Mouse (Mus musculus) heart, embryonic 14.5 days (tissue): ENCODE results near the gene Ptcra. TPM values are rescaled to one million over a fixed set of nuclear protein-coding genes. Genes with fewer than 3 reads are reported as not detected.
A peak's percentile ranks its signal among the peaks of the same experiment; 100 is the strongest.

ENCODE experiments used
- ATAC-seq: fragments of 200-750 bp; cut with Nextera tagmentation; 2 replicates; pipeline ENCODE4 v1.8.0; 2017; ENCODE audit warnings: low read depth, moderate TSS enrichment; ENCODE audit not compliant: insufficient number of reproducible peaks, insufficient read depth, low FRiP score
- H3K27ac ChIP-seq, 2 experiments: fragments of 200-500 bp in 1 of 2; fragments of 300-500 bp in 1 of 2; sonication (generic) in 1 of 2; replicated peaks in 1 of 2; 2 replicates each; pipeline ENCODE4 v1.5.1; 2012 to 2014; ENCODE audit warnings: low read depth in 2 of 2, low read length in 2 of 2, control low read depth in 1 of 2, mild to moderate bottlenecking in 1 of 2, mixed read lengths in 1 of 2; ENCODE audit not compliant: control insufficient read depth in 1 of 2, insufficient read depth in 1 of 2
- H3K27me3 ChIP-seq: fragments of 300-500 bp; sonication (generic); 2 replicates; pipeline ENCODE4 v1.6.1; 2014; ENCODE audit warnings: mild to moderate bottlenecking, low read length, control low read depth; ENCODE audit not compliant: control insufficient read depth, insufficient read depth
- H3K36me3 ChIP-seq: fragments of 300-500 bp; sonication (generic); 2 replicates; pipeline ENCODE4 v1.6.1; 2014; ENCODE audit warnings: mild to moderate bottlenecking, control low read depth, low read length, mixed read lengths; ENCODE audit not compliant: control insufficient read depth, insufficient read depth
- H3K4me1 ChIP-seq, 2 experiments: fragments of 200-500 bp in 1 of 2; fragments of 300-500 bp in 1 of 2; sonication (generic) in 1 of 2; 2 replicates each; pipeline ENCODE4 v1.6.1; 2012 to 2014; ENCODE audit warnings: low read length in 2 of 2, control low read depth in 1 of 2, mixed read lengths in 1 of 2; ENCODE audit not compliant: control insufficient read depth in 2 of 2, insufficient read depth in 2 of 2
- H3K4me2 ChIP-seq: fragments of 300-500 bp; sonication (generic); 2 replicates; pipeline ENCODE4 v1.6.1; 2014; ENCODE audit warnings: mild to moderate bottlenecking, low read length
- H3K4me3 ChIP-seq, 2 experiments: fragments of 200-500 bp in 1 of 2; fragments of 300-500 bp in 1 of 2; sonication (generic) in 1 of 2; 2 replicates each; pipeline ENCODE4 v1.5.1; 2012 to 2014; ENCODE audit warnings: low read length in 2 of 2, mild to moderate bottlenecking in 2 of 2, control low read depth in 1 of 2, low read depth in 1 of 2, moderate library complexity in 1 of 2; ENCODE audit not compliant: control insufficient read depth in 1 of 2, insufficient read depth in 1 of 2
- H3K9ac ChIP-seq: fragments of 300-500 bp; sonication (generic); 2 replicates; pipeline ENCODE4 v1.6.1; 2014; ENCODE audit warnings: mild to moderate bottlenecking, low read length
- H3K9me3 ChIP-seq: fragments of 300-500 bp; sonication (generic); 2 replicates; pipeline ENCODE4 v1.6.1; 2016; ENCODE audit warnings: low read length, control low read depth; ENCODE audit not compliant: control insufficient read depth
- WGBS: fragments of 180-500 bp; shearing (Covaris S2); extraction: QIAGEN DNeasy Blood & Tissue Kit; methylation state at CpG from one replicate; pipeline ENCODE4 v1.1.7; 2014; 5-methylcytosine and 5-hydroxymethylcytosine counted together
- polyA plus RNA-seq: library from polyadenylated mRNA; unstranded; fragments of >200 nt; fragmentation: Nextera tagmentation; extraction: Ambion mirVana; gene quantifications from 2 replicates; pipeline ENCODE4 v1.2.1, GENCODE M21; 2014

Gene Ptcra
- polyA plus RNA-seq, 1 experiment from 2014 or later = 0.15 TPM

DNA sequence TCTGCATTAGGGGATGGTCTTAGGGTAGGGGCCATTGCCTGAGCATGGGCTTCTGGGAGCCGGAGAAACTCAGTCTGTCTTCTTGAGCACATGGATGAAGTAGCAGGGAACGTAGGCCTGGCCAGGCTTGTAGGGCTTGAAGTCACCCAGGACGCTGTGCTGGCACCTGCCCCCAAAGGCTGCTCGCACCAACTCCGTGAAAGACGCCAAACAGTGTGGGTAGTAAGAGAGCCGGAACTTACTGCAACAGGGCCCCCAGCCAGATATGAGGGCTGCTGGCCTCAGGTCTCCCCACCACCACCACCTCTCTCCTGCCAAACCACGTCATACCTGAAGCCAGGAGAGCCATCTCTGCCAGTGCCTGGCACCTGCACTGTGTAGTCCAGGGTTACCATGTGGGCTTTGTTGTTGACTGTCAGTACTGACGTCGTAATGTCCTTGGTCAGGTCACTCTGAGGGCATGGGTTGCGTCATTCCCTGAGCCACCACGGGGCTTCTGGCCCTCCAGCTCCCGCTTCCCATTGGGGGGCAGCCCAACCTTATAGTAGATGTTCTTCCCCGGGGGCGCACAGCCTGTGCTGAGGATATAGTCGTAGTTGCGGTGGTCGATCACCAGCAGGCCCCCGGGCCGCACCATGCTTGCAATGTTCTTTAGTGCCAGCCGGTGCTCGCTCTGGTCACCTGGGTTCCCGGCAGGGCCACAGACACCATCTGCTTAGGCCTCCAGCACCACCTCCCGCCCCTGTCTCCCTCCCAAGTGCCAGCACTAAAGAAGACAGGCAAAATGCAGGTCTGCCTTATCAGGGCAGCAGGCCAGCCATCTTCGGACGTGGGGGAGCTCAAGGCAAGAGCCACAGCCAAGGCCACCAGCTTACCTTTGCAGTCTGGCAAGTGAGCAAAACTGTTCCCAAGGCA is 37.5 kb downstream of the Ptcra start:
- Histone ChIP-seq H3K27me3 (peaks cover 18% of the 10 kb centered on the region), H3K4me2 (no peak overlapping the region), H3K4me3 (no peak overlapping the region), H3K27ac (no peak overlapping the region), H3K9ac (no peak overlapping the region), H3K9me3 (no peaks in the 10 kb centered on the region), H3K36me3 (peaks cover 28% of the 10 kb centered on the region), H3K4me1 (peaks cover 7 to 23% of the 10 kb centered on the region in 2 experiments; a peak in 3 of 4 replicates)
- ATAC-seq = no peak
- WGBS = 83% methylated on average over 26 of the region's 26 CpGs

DNA sequence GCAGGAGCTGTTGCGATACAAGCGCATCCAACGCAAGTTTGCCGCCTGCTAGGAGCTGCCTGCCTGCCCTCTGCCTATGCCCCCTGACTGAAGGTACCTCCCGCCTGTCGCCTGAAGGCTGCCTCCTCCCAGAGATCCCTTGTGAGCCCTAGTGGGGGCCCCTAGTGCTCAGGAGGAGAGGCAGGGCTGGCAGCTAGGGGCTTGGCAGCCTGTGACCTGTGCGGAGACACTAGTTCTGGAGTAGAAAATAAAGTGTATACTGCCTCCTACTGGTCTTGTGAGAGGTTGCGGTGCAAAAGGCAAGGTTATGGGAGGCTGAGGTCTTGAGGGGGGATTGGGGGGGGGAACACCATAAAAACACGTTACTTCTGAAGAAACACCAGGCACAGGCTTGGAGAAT is 38.2 kb downstream of the Ptcra start:
- 0 out of 4 replicates have a peak overlapping the region, but pooled peaks of 1 of the 2 experiments have one; percentile 3 for H3K27ac ChIP-seq
- H3K4me1 ChIP-seq = peaks cover 7 to 23% of the 10 kb centered on the region in 2 experiments; a peak in 3 of 4 replicates
- H3K4me3 ChIP-seq = no peak overlapping the region
- H3K9me3 ChIP-seq = no peaks in the 10 kb centered on the region
- peaks cover 28% of the 10 kb centered on the region for H3K36me3 ChIP-seq
- H3K27me3 ChIP-seq = peaks cover 18% of the 10 kb centered on the region
- WGBS = 48% methylated on average over 9 of the region's 9 CpGs
- H3K4me2 ChIP-seq = no peak overlapping the region; the same call in 1 of the 2 replicates
- 0 out of 2 replicates have a peak, but pooled peaks have one; percentile 51 for ATAC-seq
- H3K9ac ChIP-seq = no peak overlapping the region

- no peaks in the 10 kb centered on the region for H3K9me3 ChIP-seq
- H3K4me3 ChIP-seq = no peak overlapping the region
- WGBS = 77% methylated on average over 18 of the region's 20 CpGs
- H3K27me3 ChIP-seq = peaks cover 18% of the 10 kb centered on the region
- 0 out of 4 replicates have a peak overlapping the region, but pooled peaks of 1 of the 2 experiments have one; percentile 3 for H3K27ac ChIP-seq
- H3K4me1 ChIP-seq = peaks cover 7 to 23% of the 10 kb centered on the region in 2 experiments; a peak in 3 of 4 replicates
- no peak overlapping the region; the same call in 1 of the 2 replicates for H3K4me2 ChIP-seq
- no peak overlapping the region for H3K9ac ChIP-seq
- peaks cover 28% of the 10 kb centered on the region for H3K36me3 ChIP-seq
- no peak for ATAC-seq
These were observed 38.9 kb downstream of the Ptcra start for GRCm38 (mm10) chr17:46724477-46725084.

DNA sequence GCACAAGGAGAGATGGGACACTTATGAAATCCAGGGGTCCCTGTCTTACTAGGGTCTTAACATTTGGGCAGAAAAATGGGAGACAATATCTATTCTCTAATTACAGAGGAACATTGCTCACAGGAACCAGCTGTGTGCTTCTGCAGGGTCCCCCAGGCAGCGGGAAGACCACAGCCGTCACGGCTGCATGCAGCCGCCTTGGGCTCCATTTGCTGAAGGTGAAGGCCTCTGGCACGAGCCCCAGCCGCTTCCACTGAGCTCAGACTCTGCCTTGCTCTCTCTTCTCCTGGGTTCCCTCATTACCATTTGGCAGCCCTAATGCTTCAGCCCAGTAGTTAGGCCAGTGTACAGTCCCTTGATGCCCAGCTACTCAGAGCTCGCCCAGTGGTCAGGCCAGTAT is 42.4 kb downstream of the Ptcra start:
- 87% methylated on average over 7 of the region's 7 CpGs for WGBS
- H3K36me3 ChIP-seq = peaks cover 40% of the 10 kb centered on the region
- no peak overlapping the region for H3K4me3 ChIP-seq

DNA sequence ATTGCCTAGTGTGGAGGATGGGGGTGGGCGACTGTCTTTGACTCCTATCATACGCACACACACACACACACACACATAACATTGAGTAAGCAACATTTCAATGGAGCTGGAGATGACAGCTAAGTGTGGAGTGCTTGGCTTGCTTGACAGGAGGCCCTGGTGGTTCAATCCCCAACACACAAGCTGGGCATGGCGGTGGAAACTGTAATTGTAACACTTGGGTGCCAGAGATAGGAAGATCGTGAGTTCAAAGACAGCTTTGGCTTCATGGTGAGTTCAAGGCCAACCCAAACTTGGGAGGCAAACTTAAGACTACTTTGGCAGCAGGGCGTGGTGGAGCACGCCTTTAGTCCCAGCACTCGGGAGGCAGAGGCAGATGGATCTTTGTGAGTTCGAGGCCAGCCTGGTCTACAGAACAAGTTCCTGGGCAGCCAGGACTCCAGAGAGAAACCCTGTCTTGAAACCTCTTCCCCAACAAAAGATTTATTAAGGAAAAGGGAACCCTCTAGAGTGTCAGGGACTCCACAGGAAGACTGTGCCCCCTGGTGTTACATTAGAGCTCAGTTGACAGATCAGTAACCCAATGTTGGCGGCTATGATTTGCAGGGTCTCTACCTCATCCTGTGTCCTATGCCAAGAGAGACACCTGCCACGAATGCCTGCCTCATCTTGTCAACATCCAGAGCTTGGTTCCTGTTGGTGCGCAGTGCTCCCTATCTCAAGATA is 48.6 kb downstream of the Ptcra start:
- Histone ChIP-seq H3K4me1 (peaks cover 0 to 10% of the 10 kb centered on the region in 2 experiments; a peak in 2 of 4 replicates), H3K9ac (no peak overlapping the region), H3K27ac (no peak overlapping the region), H3K4me3 (no peak overlapping the region), H3K27me3 (no peaks in the 10 kb centered on the region), H3K4me2 (no peak overlapping the region), H3K36me3 (peaks cover 37% of the 10 kb centered on the region), H3K9me3 (no peaks in the 10 kb centered on the region)
- WGBS = 90% methylated on average over 11 of the region's 11 CpGs
- ATAC-seq = no peak

More for the DNA sequence above, 42.4 kb downstream of the Ptcra start:
- no peaks in the 10 kb centered on the region for H3K9me3 ChIP-seq
- H3K4me1 ChIP-seq = peaks cover 3 to 6% of the 10 kb centered on the region in 2 experiments; a peak in 3 of 4 replicates
- no peaks in the 10 kb centered on the region for H3K27me3 ChIP-seq
- H3K4me2 ChIP-seq = no peak overlapping the region
- ATAC-seq = no peak
- H3K9ac ChIP-seq = no peak overlapping the region
- no peak overlapping the region for H3K27ac ChIP-seq

DNA sequence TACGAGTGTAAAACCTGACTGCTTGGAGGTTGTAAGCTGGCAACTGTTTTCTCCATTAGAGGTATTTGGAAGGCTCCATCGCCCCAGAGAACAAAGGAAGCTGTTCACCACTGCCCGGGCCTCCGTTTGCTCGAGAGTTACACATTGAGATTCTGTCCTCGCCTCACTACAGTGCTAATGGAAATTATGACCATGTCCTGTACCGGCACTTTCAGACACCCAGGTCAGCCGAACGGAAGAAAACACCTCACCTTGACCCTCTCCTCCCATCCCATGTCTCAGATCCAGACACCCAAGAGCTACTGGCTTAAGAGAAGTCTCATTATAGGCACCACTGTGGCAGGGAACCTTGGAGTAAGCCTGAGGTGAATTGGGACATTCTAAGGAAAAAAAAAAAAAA is 49.7 kb downstream of the Ptcra start:
- H3K27me3 ChIP-seq = no peaks in the 10 kb centered on the region
- H3K4me1 ChIP-seq = peaks cover 0 to 10% of the 10 kb centered on the region in 2 experiments; a peak in 2 of 4 replicates
- no peak overlapping the region for H3K4me2 ChIP-seq
- ATAC-seq = no peak
- no peaks in the 10 kb centered on the region for H3K9me3 ChIP-seq
- H3K4me3 ChIP-seq = no peak overlapping the region
- no peak overlapping the region for H3K27ac ChIP-seq
- H3K9ac ChIP-seq = no peak overlapping the region
- H3K36me3 ChIP-seq = peaks cover 37% of the 10 kb centered on the region
- WGBS = 87% methylated on average over 9 of the region's 9 CpGs

GRCm38 (mm10) chr17:46712442-46712841 is 51.1 kb downstream of the Ptcra start:
- Histone ChIP-seq H3K27me3 (no peaks in the 10 kb centered on the region), H3K9ac (peak overlapping the region; percentile 96), H3K4me3 (peak overlapping the region; percentile 94 to 99), H3K27ac (0 out of 4 replicates have a peak overlapping the region, but pooled peaks of 1 of the 2 experiments have one; percentile 79), H3K4me2 (peak overlapping the region; percentile 93), H3K4me1 (peaks cover 0 to 10% of the 10 kb centered on the region in 2 experiments; a peak in 2 of 4 replicates), H3K36me3 (peaks cover 35% of the 10 kb centered on the region), H3K9me3 (no peaks in the 10 kb centered on the region)
- ATAC-seq = no peak
- WGBS = 50% methylated on average over 7 of the region's 7 CpGs
